Mouse (Mus musculus) lung, postnatal 25 days (tissue): Measurements from ENCODE around the gene Exoc8.
A peak's percentile ranks its signal among the peaks of the same experiment; 100 is the strongest.

Experiments
- DNase-seq: peaks from one replicate; pipeline ENCODE4 v3.0.0; 2022; ENCODE audit warnings: low spot score

The Exoc8 gene

DNA sequence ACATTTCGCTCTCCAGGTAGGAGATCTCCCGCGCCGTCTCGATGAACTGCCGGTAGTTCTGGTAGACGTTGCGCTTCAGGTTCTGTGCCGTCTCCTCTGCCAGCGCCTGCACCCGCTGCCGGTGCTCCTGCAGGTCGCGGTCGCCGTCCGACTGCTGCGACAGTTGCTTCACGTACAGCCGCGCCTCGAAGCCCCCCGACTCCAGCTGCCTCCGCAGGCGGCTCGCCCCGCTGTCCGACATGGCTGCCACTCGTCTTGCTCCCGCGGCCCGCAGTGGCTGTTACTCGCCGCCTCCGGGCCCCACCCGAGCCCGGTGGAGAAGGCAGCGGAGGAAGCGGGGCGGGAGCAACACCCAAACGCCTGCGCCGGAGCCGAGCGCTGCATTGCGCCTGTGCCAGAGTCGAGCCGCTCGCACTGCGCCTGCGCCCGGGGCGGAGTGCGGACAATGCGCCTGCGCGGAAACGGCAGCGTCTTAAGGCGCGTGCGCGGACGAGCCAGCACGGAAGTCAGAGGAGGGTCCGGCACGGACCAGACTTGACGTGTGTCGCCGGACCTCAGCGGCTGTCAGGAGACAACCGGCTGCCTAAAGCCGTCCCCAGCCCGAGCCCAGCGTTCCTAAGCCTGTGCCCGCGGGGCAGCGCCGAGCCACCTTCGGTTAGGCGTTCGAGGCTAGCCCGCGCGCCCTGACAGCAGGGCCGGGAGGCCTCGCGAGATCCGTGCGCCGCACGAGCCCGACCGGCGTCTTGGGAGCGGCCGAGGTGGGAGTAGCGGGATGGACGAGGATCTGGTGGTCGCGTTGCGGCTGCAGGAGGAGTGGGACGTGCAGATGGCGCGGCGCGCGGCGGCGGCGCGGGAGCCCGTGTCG lies at the start of gene Exoc8, which contains the start of gene Sprtn:
Exoc8 (minus strand) TSS at position 320 of the 865 bp plus-strand sequence.
Sprtn (plus strand) TSS at position 501 of the 865 bp plus-strand sequence.
- peak; percentile 96 for DNase-seq

DNA sequence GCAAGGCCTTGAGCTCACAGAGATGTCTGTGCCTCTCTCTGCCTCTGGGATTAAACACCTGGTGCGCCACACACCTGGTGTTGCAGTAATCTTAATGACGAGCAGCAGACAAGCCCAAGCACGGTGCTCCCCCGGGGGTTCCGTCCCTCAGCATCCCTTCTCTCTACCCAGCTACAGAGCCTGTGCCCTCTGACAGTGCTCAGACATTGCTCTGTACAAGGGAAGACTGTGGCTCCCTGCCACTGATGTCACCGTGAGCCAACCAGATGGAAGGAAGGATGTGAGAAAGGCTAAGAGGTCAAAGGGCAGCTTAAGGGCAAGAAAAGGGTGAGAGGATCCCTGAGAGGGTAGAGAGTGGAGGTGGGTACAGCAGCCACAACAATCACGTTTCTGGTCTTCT lies 46.9 kb upstream of the Exoc8 start:
- no peak for DNase-seq

DNA sequence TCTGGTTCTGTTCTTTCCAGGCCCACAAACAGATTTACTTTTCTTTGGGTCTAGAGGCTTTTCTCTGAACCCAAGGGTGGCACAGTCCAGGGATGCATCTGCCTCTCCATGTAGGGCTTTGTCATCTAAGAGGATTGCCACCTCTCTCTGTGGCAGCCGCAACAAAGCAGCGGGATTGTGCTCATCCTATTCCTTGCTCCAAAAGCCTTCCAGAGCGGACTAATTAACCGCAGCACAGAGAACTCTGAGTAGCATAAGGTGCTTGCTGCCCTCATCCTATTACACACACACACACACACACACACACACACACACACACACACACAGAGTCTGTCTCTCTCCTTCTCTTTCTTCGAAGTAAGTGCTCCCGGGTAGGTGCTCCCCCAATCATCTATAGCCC lies 46.3 kb upstream of the Exoc8 start:
- no peak for DNase-seq

DNA sequence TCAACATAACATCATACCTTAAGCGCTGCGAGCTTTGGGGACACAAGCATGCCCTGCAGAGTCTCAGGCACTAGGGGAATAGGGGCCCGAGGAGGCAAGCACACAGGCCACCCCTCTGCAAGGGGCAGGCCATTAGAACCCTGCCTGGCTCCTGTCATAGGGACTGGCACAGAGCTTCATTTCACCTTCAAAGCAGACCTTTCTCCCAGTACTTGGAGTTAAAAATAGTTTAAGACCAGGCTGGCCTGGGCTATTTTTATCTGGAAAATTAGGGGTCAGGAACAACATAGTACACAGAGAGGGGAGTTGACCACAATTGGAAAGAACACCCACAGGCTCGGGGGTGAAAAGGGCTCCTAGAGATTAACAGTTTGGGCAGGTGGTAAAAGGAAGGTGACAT lies 39.8 kb upstream of the Exoc8 start:
- DNase-seq = no peak

DNA sequence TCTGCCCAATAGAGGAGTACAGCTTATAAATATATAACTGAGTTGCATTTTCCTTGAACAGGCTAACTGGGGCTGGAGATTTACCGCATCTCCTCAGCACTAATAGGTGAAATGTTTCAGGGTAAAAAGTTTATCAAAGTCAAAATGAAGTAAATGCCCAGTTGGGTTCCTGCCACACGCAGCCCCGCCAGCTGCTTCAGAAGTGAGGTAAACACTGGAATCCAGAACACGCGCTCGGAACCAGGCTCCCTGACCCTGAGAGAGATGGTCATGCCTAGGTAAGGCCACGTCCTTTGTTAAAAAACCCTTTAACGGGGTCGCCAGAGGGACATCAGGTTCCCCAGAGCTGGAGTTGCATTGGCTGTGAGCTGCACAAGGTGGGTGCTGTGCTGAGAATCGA lies 39.2 kb upstream of the Exoc8 start:
- DNase-seq = no peak

DNA sequence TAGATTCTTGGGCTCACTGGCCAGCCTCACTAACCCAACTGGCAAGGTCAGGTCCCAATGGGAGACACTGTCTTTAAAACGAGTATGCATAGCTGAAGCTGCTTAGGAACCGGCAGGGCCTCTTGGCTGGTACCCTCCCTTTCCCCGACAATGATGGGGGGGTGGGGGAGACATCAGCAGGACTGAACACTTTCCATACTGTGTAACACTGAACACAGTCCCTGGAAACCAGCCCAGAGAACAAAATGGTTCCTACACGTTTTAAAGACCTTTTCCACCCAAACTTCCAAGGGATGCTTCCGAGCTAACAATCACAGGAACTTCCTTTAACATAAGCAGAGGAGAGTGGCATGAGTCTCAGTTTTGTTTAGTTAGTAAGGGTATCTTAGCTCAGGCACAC lies 37.6 kb upstream of the Exoc8 start:
- DNase-seq = no peak

DNA sequence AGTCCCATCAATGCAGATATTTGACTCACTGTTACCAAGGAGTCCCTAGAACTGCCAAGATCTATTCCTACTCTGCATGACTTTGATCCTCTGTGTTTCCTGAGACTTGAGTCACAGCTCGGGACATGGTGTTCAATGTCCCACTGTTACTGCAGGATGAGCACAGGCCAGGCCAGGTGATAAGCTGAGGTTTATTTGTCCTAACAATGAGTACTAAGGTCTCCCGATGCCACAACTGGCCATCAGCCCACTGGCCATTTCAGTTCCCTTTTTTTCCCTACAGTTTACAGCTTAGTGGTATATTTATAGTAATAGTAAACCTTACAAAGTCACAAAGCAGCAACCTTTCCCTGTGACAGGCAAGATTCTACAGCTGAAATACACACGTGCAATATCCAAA lies 34.9 kb upstream of the Exoc8 start:
- DNase-seq = no peak

DNA sequence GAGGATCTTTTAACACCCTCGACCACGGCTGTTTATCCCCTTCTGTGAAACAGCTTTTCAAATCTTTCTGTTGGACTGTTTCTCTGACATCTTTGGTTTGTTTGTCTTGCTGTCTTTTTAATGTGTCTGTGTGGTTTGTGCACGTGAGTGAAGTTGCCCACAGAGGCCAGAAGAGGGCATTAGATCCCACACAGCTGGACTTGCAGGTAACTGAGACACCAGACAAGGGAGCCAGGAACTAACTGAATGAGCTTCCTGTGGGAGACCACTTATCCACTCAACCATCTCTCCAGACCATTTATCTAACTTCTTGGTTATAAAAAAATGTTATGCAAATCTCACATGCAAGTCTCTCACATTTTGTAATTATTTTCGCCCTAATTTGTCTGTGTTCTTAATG lies 33.1 kb upstream of the Exoc8 start:
- DNase-seq = no peak

DNA sequence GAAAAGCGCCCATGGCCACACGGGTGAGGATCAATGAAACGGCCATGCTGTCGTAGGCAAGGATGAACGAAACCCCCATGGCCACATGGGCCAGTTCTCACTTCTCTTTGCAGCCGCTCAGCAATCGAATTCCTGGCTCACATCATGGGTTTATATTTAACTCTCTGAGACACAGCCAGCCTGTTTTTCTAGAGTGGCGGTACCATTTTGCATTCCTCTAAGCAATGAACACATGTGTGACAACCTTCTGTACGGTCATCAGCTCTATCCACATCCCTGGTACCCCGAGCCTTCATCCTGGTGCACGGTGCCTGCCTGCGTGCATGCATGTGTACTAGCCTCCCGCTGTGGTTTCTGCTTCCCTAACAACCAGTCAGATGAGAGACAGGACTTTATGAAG lies 32.6 kb upstream of the Exoc8 start:
- DNase-seq = no peak

DNA sequence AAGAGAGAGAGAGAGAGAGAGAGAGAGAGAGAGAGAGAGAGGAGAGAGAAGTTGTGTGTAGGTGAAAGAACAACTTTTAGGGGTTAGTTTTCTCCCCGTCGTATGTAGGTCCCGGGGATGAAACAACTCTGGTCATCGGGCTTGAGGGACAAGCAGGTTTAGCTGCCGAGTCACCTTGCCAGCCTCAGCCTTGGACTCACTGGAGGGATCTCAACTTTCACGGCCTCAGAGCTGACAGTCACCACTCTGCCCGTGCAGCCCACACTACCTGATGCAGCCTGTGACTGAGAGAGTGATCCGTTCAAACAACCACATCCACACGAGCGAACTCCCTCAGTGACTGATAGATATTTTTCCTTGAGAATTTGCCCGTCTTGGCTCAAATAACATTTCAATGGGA lies 31.5 kb upstream of the Exoc8 start:
- no peak for DNase-seq

DNA sequence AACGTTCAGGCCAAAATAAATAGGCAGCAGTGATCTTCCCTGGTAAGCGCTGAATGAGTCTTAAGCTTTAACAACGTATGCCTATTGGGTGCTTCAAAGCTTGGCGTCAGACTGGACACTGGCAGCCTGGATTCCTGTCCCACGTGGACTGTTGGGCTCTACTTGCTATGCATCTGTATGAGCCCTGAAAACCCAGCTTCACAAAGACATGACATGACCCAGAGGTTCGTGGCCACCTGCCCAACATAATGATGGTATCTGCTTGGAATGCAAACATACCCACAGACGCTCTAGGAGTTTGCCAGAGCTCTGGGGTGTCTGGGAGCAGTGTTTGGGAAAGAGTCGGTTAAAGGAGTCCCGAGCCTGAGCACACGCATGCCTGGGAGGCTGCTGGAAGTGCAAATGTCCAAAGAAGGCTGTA lies 28.9 kb upstream of the Exoc8 start:
- peak; percentile 35 for DNase-seq

DNA sequence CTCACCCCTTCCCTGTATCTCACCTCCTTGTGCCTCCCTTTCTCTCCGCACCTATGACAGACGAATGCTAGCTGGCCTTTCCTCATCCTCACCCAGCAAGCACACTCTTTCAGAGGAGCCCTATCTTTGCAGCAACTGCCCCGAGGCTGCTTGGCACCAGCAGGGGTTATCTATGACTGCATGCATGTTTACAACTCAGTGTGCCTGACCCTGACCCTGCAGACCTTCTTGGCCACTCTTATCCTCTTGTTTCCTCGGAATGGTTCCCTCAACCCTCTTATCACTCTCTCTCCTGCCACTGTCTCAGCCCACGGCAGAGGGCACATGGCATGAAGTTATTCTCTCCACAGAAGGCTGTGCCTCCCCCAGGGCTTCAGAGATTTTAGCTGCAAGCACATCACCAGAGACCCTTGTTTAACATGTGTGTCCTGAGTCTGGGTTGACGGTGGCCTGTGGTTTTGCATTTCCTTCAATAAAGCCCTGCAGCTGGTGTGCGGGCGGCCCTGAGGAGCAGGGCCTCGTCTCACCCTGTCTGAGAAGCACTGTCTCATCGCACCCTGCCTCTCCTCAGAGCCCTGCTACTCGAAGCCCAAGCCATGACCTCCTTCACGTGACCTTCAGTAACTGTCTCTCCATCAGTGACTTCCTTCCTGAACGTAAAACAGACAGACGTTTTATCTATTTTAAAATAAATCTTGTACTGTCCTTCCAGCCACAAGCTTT lies 28.2 kb upstream of the Exoc8 start:
- no peak for DNase-seq

DNA sequence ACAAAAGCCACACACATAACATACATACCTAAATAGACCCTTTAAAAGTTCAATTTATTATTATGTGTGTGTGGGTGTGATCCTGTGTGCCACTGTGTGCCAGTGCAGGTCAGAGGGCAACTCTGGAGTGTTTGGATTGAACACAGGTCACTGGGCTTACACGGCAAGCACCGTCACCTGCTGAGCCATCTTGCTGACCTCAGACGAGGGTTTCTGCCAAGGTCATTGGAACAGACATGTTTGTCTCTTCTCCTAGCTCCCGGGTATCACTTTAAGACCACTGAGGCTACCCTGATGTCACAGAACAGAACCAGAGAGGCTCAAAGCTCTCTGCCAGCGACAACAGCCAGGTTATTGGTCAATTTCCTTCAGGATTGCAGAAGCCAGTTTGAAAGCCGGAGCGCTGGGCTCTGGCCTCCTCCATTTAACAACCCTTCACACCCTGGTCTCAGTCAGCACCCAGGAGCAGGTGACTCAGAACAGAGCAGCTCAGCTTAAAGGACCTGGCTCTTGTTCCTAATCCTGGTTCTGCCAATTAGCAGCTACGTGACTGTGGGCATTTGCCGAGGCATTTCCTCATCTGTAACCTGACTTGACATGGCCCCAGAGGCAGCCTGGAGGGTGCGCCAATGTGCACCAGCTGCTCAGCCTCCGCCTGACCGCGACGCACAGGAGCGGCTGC lies 26.6 kb upstream of the Exoc8 start:
- DNase-seq = no peak

DNA sequence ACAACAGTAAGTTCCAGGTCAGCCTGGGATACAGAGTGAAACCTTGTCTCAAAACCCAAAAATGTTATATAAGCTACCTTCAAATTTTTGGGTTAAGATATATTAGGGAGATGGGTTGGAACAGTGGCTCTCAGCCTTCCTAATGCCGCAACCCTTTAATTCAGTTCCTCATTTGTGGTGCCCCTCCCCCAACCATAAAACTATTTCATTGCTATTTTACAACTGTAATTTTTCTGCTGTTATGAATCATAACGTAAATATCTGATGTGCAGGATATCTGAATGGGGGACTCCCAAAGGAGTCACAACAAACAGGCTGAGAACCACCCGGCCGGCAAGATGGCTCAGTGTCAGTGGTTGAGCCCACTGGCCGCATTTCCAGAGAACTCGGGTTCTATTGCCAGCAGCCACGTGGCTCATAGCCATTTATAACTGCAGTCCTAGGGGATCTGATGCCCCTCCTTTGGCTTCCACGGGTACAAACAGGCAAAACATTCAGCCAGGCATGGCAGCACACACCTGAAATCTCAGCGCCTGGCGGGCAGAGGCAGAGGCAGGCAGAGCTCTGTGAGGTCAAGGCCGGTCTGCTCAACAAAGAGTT lies 25.1 kb upstream of the Exoc8 start:
- DNase-seq = no peak

DNA sequence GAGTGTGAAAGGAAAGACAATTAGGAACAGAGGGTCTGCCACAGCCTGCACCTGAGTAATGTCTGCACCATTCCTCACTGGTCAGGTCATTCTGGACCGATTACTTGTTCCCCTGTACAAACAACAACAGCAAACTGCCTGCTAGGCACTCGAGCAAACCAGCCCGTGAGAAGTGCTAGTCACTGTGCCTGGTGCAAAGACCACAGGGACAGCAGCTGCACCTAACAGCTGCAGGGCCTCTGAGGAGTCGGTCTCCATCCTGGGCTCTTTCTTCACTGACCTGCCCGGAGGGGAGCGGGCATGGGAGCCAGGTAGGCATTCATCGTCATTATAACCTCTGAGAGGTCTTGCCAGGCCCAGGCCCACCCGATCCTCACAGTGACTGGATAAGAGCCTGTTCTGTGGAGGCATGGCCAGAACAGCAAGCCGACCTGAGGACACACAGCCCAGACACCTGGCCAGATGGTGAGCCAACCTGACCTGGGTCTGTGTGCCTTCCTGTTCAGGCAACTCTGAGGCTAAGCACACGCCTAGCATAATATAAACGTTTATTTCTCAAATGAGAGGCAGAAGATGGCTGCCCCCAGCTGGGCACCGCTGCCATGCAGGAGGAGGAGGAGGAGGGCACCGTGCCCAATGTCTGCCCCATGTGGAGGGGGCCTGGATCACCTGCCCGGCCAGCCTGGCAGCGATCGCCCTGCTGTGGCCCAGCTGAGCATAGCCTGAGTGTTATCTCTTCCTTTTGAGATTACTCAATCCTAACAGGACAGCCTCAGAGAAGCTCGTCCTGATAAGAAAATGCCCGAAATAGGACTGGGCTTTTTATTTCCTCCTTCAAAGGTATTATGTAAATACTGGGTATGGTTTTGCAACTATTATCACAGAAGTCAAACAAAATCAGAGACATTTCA lies 24.1 kb upstream of the Exoc8 start:
- DNase-seq = peak; percentile 41

DNA sequence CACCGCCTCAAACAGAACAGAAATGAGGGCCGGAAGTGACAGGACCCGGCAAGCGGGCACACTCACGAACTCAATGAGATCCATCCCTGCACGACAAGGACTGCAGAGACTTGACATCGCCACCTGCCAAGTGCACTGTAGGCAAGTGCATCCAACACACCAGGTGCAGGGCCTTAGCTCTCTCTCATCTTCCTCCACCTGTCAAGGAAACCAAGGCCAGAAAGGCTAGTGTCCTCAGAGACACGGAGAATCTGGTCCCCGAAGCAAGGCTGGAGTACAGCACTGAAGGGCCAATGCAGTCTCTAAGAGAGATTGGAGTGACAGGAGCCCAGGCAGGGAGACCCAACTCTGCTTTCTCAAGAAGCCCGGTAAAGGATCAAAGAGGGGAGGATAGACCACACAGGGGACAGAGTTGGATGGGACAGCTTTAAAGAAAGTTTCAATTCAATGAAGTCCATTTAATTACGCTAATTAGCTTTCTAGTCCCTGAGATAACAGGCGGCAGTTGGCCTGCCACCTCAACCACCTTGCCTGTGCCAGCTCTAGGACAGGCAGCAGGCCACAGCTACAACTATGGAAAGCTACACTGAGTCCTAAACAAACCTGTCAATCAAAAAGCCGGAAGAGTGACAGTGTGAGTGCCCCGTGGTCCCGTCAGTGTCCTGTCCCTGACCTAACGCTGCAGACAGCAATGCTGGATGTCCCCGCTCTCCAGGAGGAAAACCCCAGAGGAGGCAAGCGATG lies 20.4 kb upstream of the Exoc8 start:
- DNase-seq = no peak

DNA sequence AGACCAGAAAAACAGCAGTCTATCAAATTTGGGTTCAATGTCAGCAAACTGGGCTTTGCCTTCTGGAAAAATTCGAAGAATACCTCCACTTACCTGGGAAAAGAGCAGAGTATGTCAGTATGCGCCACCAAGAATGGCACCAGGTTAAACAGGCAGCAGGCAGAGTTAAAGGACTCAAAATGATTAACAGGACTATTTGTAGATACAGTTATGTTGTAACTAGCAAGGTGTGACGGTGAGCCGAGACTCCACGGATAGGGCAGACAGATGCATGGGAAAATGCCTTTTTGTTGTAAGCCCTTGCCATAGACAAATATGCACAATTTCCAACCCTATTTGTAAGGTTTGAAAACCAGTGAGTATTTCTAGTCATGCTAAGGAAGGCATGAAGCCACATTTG lies 16.6 kb upstream of the Exoc8 start:
- no peak for DNase-seq

DNA sequence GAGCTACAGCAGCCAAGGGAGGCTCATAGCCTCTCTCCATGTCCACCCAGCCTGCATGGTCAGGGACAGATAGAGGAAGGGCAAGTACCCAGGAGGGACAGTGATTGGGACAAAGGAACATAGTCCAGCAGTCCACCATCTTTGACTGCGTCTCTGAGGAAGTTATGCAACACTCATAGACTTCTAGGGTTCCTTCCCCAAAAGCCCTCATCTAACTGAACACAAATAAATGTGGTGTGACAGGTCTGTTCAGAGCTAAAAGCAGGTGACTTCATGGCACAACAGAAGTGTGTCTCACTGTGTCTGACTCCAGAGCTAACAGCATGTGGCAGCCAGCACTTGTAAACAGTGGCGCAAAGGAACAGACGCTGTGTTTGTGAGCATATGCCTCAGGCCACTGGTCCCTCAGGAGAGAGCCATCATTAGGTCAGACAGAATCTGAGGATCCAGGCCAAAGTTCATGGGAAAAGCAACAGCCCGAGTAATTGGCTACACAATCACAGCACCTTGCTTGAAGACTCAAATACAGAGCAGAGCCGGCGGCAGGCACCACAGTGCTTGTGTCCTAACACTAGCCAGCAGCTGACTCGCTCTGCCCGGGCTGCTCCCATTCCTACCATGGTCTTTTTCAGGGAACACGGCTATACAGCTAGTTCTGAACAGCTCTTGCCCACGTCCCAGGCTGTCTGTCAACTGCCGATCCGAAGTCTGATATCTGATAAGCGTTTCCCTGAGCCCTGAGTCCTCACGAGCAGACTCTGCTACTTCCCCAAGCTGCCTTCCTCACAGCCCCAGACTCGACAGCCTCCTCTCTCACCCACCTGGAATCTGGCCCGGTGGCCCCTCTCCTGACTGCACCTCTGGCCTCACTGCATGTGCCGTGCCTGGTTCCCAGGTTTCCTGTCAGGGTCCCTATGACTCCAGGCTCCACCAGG lies 14.7 kb upstream of the Exoc8 start:
- peak; percentile 26 for DNase-seq

DNA sequence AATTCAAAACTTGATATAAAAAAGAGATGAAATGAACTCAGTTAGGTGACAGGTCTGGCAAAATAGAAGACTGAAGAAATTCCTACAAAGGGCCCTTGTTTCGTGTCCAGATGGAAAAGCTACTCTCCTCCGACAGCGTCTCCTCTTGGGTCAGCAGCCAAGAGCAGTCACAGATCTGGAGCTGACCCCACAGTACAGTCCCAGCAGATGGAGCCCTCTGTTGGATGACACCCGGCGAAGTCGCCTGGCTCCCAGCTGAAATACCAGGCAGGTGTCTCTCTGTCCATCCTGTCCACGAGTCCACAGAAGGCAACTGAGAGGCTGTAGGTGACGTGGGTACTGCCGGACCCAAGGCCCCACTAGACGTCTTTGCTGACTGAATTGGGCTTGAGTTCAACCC lies 12.8 kb upstream of the Exoc8 start:
- no peak for DNase-seq

DNA sequence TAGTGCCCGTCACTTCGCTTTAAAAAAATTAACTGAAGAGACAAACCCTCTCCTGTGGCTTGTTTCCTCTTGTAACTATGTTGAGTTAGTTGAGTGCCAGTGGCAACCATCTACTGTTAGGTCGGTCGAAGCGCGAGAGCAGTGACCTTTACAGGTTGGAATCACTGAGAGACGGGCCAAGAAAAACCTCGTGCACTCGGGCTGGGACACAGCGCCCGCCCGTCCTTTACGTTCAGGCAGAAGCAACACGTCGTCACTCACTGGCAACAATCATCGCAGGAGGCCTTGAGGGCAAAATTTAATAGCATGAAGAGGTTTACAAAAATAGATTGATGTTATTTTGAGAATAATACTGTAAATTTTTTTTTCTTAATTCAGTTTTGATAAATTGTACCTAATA lies 12.4 kb upstream of the Exoc8 start:
- DNase-seq = no peak
